In genomic region chr11:116232427-116232826, GRCm38 (mm10) we compare ENCODE assay signal across 12 mouse cellular contexts. TPM values are rescaled to one million over a fixed set of nuclear protein-coding genes. Genes with fewer than 3 reads are reported as not detected.
DNase-seq lines count a peak whose midpoint lies in the region; ATAC-seq and TF ChIP-seq lines count a peak whose summit lies in the region.
"Had no signal": no experiment of that assay in that cellular context is flagged by ENCODE, and none has a peak within 500 bp of the region (broad histone marks: within the 10 kb centered on the region; RNA-seq: fewer than 3 reads in every experiment).

No protein-coding gene starts in this region.

- H3K36me3 ChIP-seq in kidney, postnatal 0 days (ENCODE audit: insufficient read depth, low read length), result no peaks in the 10 kb centered on the region
- 0 out of 2 replicates have a peak, but pooled peaks cover 3% of the 10 kb centered on the region for H3K36me3 ChIP-seq in embryonic facial prominence, embryonic 13.5 days
- H3K36me3 ChIP-seq in hindbrain, embryonic 14.5 days (replicated peaks; ENCODE audit: control insufficient read depth, insufficient read depth), result no peaks in the 10 kb centered on the region
- H3K36me3 ChIP-seq in neural tube, embryonic 13.5 days, result no peaks in the 10 kb centered on the region

- peaks cover 3% of the 10 kb centered on the region; the same call in 1 of the 2 replicates for H3K4me1 ChIP-seq in kidney, postnatal 0 days (replicated peaks; ENCODE audit: insufficient read depth, low read length)
- 0 out of 2 replicates have a peak, but pooled peaks cover 9% of the 10 kb centered on the region for H3K4me1 ChIP-seq in embryonic facial prominence, embryonic 13.5 days
- no peaks in the 10 kb centered on the region for H3K4me1 ChIP-seq in hindbrain, embryonic 14.5 days (replicated peaks; ENCODE audit: control insufficient read depth, insufficient read depth, low read length)
- no peaks in the 10 kb centered on the region; the same call in 1 of the 2 replicates for H3K4me1 ChIP-seq in neural tube, embryonic 13.5 days (replicated peaks)

- no peak overlapping the region for H3K4me2 ChIP-seq in kidney, postnatal 0 days (ENCODE audit: low read length)
- H3K4me2 ChIP-seq in embryonic facial prominence, embryonic 13.5 days, result peak overlapping the region; percentile 43
- H3K4me2 ChIP-seq in hindbrain, embryonic 14.5 days (replicated peaks), result peak overlapping the region; percentile 31
- peak overlapping the region; percentile 26; the same call in 1 of the 2 replicates for H3K4me2 ChIP-seq in neural tube, embryonic 13.5 days

- H3K27ac ChIP-seq in kidney, postnatal 0 days, result no peak overlapping the region
- no peak overlapping the region for H3K27ac ChIP-seq in embryonic facial prominence, embryonic 13.5 days
- no peak overlapping the region for H3K27ac ChIP-seq in hindbrain, embryonic 14.5 days
- H3K27ac ChIP-seq in neural tube, embryonic 13.5 days (replicated peaks), result no peak overlapping the region

- H3K9ac ChIP-seq in kidney, postnatal 0 days (ENCODE audit: low read depth, low read length), result no peak overlapping the region
- peak overlapping the region; percentile 56 for H3K9ac ChIP-seq in embryonic facial prominence, embryonic 13.5 days
- no peak overlapping the region for H3K9ac ChIP-seq in hindbrain, embryonic 14.5 days
- 0 out of 2 replicates have a peak overlapping the region, but pooled peaks have one; percentile 26 for H3K9ac ChIP-seq in neural tube, embryonic 13.5 days

- ATAC-seq in kidney, postnatal 0 days (replicated peaks; ENCODE audit: low FRiP score, low read depth), result peak; percentile 21; the same call in 1 of the 2 replicates
- ATAC-seq in embryonic facial prominence, embryonic 13.5 days (ENCODE audit: insufficient number of reproducible peaks, insufficient read depth, low FRiP score, low TSS enrichment, low read depth), result no peak
- ATAC-seq in hindbrain, embryonic 14.5 days (ENCODE audit: low FRiP score), result no peak
- 0 out of 2 replicates have a peak, but pooled peaks have one; percentile 43 for ATAC-seq in neural tube, embryonic 13.5 days (ENCODE audit: low read depth)

- no peaks in the 10 kb centered on the region for H3K9me3 ChIP-seq in kidney, postnatal 0 days (replicated peaks; ENCODE audit: low read length)
- H3K9me3 ChIP-seq in embryonic facial prominence, embryonic 13.5 days, result no peaks in the 10 kb centered on the region
- H3K9me3 ChIP-seq in hindbrain, embryonic 14.5 days (ENCODE audit: control insufficient read depth, low read length), result no peaks in the 10 kb centered on the region
- no peaks in the 10 kb centered on the region for H3K9me3 ChIP-seq in neural tube, embryonic 13.5 days

- H3K27me3 ChIP-seq in kidney, postnatal 0 days (ENCODE audit: insufficient read depth, low read length), result no peaks in the 10 kb centered on the region
- H3K27me3 ChIP-seq in embryonic facial prominence, embryonic 13.5 days, result peaks cover 23% of the 10 kb centered on the region
- H3K27me3 ChIP-seq in hindbrain, embryonic 14.5 days (ENCODE audit: control insufficient read depth, insufficient read depth, low read length), result peaks cover 7% of the 10 kb centered on the region
- H3K27me3 ChIP-seq in neural tube, embryonic 13.5 days, result peaks cover 15% of the 10 kb centered on the region

- 31% methylated on average over 15 of the region's 17 CpGs for whole genome bisulfite sequencing in kidney, postnatal 0 days
- WGBS in embryonic facial prominence, embryonic 13.5 days, result 27% methylated on average over 17 of the region's 17 CpGs
- 21% methylated on average over 16 of the region's 17 CpGs for WGBS in hindbrain, embryonic 14.5 days
- WGBS in neural tube, embryonic 13.5 days, result 30% methylated on average over 17 of the region's 17 CpGs

- no peak for TF ChIP-seq CTCF in kidney, postnatal 0 days (IDR thresholded peaks at IDR 0.05; ENCODE audit: low read depth)

- DNase-seq in kidney, postnatal 0 days (ENCODE audit: low spot score), result no peak
- DNase-seq in kidney, postnatal 10 days, result no peak
- no peak for DNase-seq in hindbrain, embryonic 14.5 days (ENCODE audit: low spot score)
- no peak for DNase-seq in yolk sac, embryonic 10.5 days (ENCODE audit: low spot score)
- no peak for DNase-seq in gastrocnemius, adult 8-10 months (ENCODE audit: low spot score in 2 of 2)
- no peak for DNase-seq in B cell, adult 2 months
- DNase-seq: layer of hippocampus, postnatal 36 days; lung, postnatal 4 days had no signal

- no peak overlapping the region for H3K4me3 ChIP-seq in kidney, postnatal 0 days (replicated peaks; ENCODE audit: low read depth, low read length)
- no peak overlapping the region for H3K4me3 ChIP-seq in embryonic facial prominence, embryonic 13.5 days
- no peak overlapping the region for H3K4me3 ChIP-seq in hindbrain, embryonic 14.5 days (replicated peaks; ENCODE audit: low read length)
- no peak overlapping the region for H3K4me3 ChIP-seq in neural tube, embryonic 13.5 days

RNA-seq across cellular contexts. Expression of gene Evpl, which starts 5.5 kb away (rescaled TPM):
- 3.9 and 4.1 TPM in 2 replicates for polyA plus RNA-seq in kidney, postnatal 0 days (2015; fragmentation: Nextera tagmentation; extraction: Ambion mirVana)
- 4.8 and 5.1 TPM in 2 replicates for polyA plus RNA-seq in embryonic facial prominence, embryonic 13.5 days (2015; fragmentation: Nextera tagmentation; extraction: Ambion mirVana)
- 0.62 and 0.64 TPM in 2 replicates for polyA plus RNA-seq in hindbrain, embryonic 14.5 days (2014; fragmentation: Nextera tagmentation; extraction: Ambion mirVana)
- polyA plus RNA-seq in neural tube, embryonic 13.5 days (2015; fragmentation: Nextera tagmentation; extraction: Ambion mirVana), result 0.59 and 0.73 TPM in 2 replicates
- total RNA-seq in gastrocnemius, adult 8-10 months (2022), result under 1 TPM in 1 of 4 experiments, not detected in 3; 0.04 TPM

RNA-seq across cellular contexts. Expression of gene Acox1, which starts 33.6 kb away (rescaled TPM):
- polyA plus RNA-seq in kidney, postnatal 0 days (2015; fragmentation: Nextera tagmentation; extraction: Ambion mirVana), result 55.5 and 64.0 TPM in 2 replicates
- 21.4 and 24.5 TPM in 2 replicates for polyA plus RNA-seq in embryonic facial prominence, embryonic 13.5 days (2015; fragmentation: Nextera tagmentation; extraction: Ambion mirVana)
- 67.5 and 75.7 TPM in 2 replicates for polyA plus RNA-seq in hindbrain, embryonic 14.5 days (2014; fragmentation: Nextera tagmentation; extraction: Ambion mirVana)
- polyA plus RNA-seq in neural tube, embryonic 13.5 days (2015; fragmentation: Nextera tagmentation; extraction: Ambion mirVana), result 53.5 and 55.9 TPM in 2 replicates
- 100 to 1,000 TPM in 2 of 4 experiments, 10 to 100 TPM in 2; 88.9 to 111 (median 97.2) TPM for total RNA-seq in gastrocnemius, adult 8-10 months (2022)

RNA-seq across cellular contexts. Expression of gene Ten1, which starts 33.8 kb away (rescaled TPM):
- polyA plus RNA-seq in kidney, postnatal 0 days (2015; fragmentation: Nextera tagmentation; extraction: Ambion mirVana), result 44.0 and 47.2 TPM in 2 replicates
- polyA plus RNA-seq in embryonic facial prominence, embryonic 13.5 days (2015; fragmentation: Nextera tagmentation; extraction: Ambion mirVana), result 59.7 and 74.1 TPM in 2 replicates
- 80.7 and 88.0 TPM in 2 replicates for polyA plus RNA-seq in hindbrain, embryonic 14.5 days (2014; fragmentation: Nextera tagmentation; extraction: Ambion mirVana)
- polyA plus RNA-seq in neural tube, embryonic 13.5 days (2015; fragmentation: Nextera tagmentation; extraction: Ambion mirVana), result 75.2 and 83.0 TPM in 2 replicates
- total RNA-seq in gastrocnemius, adult 8-10 months (2022), result 10 to 100 TPM; 15.7 to 18.4 (median 17.2) TPM

RNA-seq across cellular contexts. Expression of gene Srp68, which starts 41.6 kb away (rescaled TPM):
- 62.1 and 69.1 TPM in 2 replicates for polyA plus RNA-seq in kidney, postnatal 0 days (2015; fragmentation: Nextera tagmentation; extraction: Ambion mirVana)
- 95.2 and 97.5 TPM in 2 replicates for polyA plus RNA-seq in embryonic facial prominence, embryonic 13.5 days (2015; fragmentation: Nextera tagmentation; extraction: Ambion mirVana)
- polyA plus RNA-seq in hindbrain, embryonic 14.5 days (2014; fragmentation: Nextera tagmentation; extraction: Ambion mirVana), result 52.0 and 54.0 TPM in 2 replicates
- 64.0 and 64.4 TPM in 2 replicates for polyA plus RNA-seq in neural tube, embryonic 13.5 days (2015; fragmentation: Nextera tagmentation; extraction: Ambion mirVana)
- 10 to 100 TPM; 86.7 to 99.9 (median 90.8) TPM for total RNA-seq in gastrocnemius, adult 8-10 months (2022)

RNA-seq across cellular contexts. Expression of gene Galr2, which starts 48.3 kb away (rescaled TPM):
- 0.13 and 0.18 TPM in 2 replicates for polyA plus RNA-seq in kidney, postnatal 0 days (2015; fragmentation: Nextera tagmentation; extraction: Ambion mirVana)
- polyA plus RNA-seq in embryonic facial prominence, embryonic 13.5 days (2015; fragmentation: Nextera tagmentation; extraction: Ambion mirVana), result 0.18 TPM in 1 of 2 replicates, not detected in the other
- polyA plus RNA-seq in hindbrain, embryonic 14.5 days (2014; fragmentation: Nextera tagmentation; extraction: Ambion mirVana), result 0.55 and 0.57 TPM in 2 replicates
- polyA plus RNA-seq in neural tube, embryonic 13.5 days (2015; fragmentation: Nextera tagmentation; extraction: Ambion mirVana), result 1.1 and 1.2 TPM in 2 replicates
- under 1 TPM in 2 of 4 experiments, not detected in 2; 0.20 to 0.24 TPM for total RNA-seq in gastrocnemius, adult 8-10 months (2022)
- total RNA-seq: common myeloid progenitor, adult 5-6 weeks; granulocyte monocyte progenitor cell, adult 5-6 weeks; layer of hippocampus, postnatal 36 days had no signal

Comparison
In these comparisons a context has a peak if more than half of its experiments do, and no peak if none do; other contexts are left out.
1. ATAC-seq: peak in kidney, postnatal 0 days (single experiment) and neural tube, embryonic 13.5 days (single experiment); none in embryonic facial prominence, embryonic 13.5 days (single experiment) and hindbrain, embryonic 14.5 days (single experiment).
2. H3K9ac ChIP-seq: peak in embryonic facial prominence, embryonic 13.5 days (single experiment) and neural tube, embryonic 13.5 days (single experiment); none in kidney, postnatal 0 days (single experiment) and hindbrain, embryonic 14.5 days (single experiment).